Mouse (Mus musculus): Measurements from ENCODE around the gene Tmem240.

- TF ChIP-seq POLR2A (IDR thresholded peaks at IDR 0.05; ENCODE audit: insufficient read depth, low read depth, low read length) = no peak
- TF ChIP-seq CTCF (IDR thresholded peaks at IDR 0.05; ENCODE audit: insufficient read depth, low read depth, low read length) = no peak
Measured at GRCm38 (mm10) chr4:155733267-155733666, 1.3 kb upstream of the Tmem240 start.

Data from olfactory bulb, adult 2 months (tissue).